Mouse (Mus musculus): ENCODE measurements around the gene Olfr199. TPM values are rescaled to one million over a fixed set of nuclear protein-coding genes. Genes with fewer than 3 reads are reported as not detected.
"Not testable (repeated sequence)": the region's sequence is repeated elsewhere in the genome, so short reads cannot be mapped to it uniquely, and the experiment has no call there.

Gene Olfr199
- not detected for total RNA-seq (2021)

DNA sequence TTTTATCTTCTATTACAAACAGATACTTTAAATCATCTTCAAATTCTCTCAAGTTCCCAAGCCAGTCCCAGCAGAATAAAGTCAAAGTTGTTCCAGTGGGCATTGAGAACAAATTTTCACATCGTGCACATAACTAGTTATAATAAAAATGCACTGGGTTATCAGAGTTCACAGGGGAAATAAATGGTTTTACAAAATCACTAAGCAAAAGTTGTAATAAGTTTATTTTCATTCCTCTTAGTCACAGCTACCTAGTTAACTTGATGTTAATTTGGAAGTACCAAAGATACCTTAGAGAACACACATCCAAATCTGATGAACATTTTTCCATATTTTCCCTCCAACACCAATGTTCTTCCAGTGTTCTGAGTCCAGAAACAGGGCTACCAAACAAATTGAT lies at the start of gene Olfr199:
Olfr199 (minus strand) TSS at position 101 of the 400 bp plus-strand sequence.
- DNase-seq; intact Hi-C loops (cut with DNase I): not testable (repeated sequence)

DNA sequence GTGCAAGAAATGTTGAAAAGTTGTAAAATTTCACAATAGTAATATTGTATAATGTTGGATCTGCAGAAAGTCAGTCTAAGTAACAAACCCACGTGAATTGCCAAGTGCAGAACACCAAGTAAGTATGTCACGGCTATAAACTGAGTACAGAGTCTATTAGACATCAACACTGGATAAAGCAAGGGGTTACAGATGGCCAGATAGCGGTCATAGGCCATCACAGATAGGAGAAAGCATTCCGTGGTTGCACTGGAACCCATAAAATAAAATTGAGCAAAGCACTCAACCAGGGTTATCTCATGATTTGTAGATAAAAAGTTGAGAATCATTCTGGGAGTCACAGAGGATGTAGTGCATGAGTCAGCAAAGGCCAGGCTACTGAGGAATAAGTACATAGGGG lies 49.5 kb upstream of the Olfr199 start:
- intact Hi-C loops (cut with DNase I); DNase-seq: not testable (repeated sequence)

DNA sequence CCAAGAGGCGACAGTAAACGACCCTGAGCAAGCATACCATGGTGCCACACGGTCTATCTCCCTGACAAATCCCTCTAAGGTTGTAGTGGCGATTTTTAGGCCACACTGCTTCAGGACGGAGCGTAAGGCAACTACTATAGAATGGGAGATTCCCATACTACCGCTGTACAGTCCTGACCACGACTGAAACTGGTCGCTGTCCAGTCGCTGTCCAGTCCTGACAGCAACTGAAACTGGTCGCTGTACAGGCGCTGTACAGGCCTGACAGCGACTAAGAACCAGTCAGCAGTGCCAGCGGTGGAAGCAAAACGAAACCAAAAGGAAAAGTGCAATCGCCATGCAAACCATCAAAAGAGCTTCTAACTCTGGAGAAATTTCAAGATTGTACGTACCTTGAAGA lies 30.1 kb upstream of the Olfr199 start:
- intact Hi-C loops (cut with DNase I), result loop anchor here (2.0 kb wide), 1 partner anchor 49 kb away; no protein-coding TSS in a partner anchor

DNA sequence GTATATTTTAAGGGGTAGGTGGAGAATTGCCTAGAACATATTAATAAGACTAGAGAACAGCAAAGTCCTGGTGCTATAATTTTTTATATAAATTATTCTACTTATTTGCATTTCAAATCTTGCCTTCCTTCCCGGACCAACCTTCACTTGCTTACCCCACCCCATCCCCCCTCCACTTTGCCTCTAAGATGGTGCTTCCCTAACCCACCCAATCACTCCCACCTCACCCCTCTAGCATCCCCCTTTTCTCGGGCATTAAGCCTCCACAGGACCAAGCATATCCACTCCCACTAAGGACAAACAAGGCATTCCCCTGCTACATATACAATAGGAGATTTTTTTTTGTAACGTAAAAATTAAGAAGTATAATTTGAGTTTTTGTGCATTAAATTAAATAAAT lies 1.7 kb downstream of the Olfr199 start:
- intact Hi-C loops (cut with DNase I); DNase-seq: not testable (repeated sequence)

More for the DNA sequence above, 30.1 kb upstream of the Olfr199 start:
- no peak for DNase-seq

DNA sequence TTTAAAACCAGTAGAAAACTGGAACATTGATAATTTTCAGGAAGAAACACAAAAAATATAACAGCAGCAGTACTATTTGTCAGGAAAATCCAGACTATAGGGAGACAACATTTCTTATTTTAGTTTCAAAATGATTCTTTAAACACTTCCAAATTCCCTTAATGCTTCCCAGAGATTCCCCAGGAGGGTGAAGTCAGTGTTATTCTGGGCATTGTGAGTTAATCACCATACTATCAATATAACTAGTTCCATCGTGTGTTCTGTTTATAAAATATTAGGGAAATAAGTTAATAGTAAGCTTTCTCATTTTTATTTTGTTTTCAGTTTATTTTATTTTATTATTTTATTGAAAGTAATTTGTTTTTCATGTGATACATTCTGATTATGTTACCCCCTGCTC lies 16.1 kb downstream of the Olfr199 start, which contains the start of gene Olfr198:
Olfr198 (minus strand) TSS at position 101 of the 400 bp plus-strand sequence.
- intact Hi-C loops (cut with DNase I); DNase-seq: not testable (repeated sequence)

DNA sequence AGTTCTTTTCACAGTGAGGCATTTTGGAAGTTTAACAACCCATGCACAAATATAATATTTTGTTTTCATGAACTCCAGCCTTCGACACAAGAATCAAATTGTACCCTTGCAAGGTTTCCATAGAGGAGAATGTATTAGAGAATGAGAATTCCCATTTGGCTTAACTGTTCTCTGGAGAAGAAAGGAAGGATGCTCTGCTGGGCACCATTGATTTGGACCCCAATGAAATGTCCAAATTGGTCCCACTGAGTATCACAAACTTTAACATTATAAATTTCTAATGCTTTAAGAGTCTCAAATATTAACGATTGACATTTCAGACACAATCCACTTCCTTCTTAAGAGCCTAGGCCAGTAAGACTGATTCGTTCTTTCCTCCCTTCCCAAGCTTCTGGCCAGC lies 49.2 kb downstream of the Olfr199 start, which contains the start of gene Olfr196:
Olfr196 (minus strand) TSS at position 101 of the 400 bp plus-strand sequence.
- intact Hi-C loops (cut with DNase I), result no loop called here
- DNase-seq, result no peak

Other genes starting within 250 kb of the Olfr199 start
- not detected for gene Olfr183, start 224.4 kb downstream of the Olfr199 start, total RNA-seq (2021)
- not detected for gene Olfr186, start 189.5 kb downstream of the Olfr199 start, total RNA-seq (2021)
- not detected for gene Olfr187, start 180.0 kb downstream of the Olfr199 start, total RNA-seq (2021)
- not detected for gene Olfr190, start 141.8 kb downstream of the Olfr199 start, total RNA-seq (2021)
- gene Olfr191, start 129.9 kb downstream of the Olfr199 start, total RNA-seq (2021), result not detected
- not detected for gene Olfr193, start 107.9 kb downstream of the Olfr199 start, total RNA-seq (2021)
- gene Olfr194, start 98.7 kb downstream of the Olfr199 start, total RNA-seq (2021), result not detected
- gene Olfr195, start 72.7 kb downstream of the Olfr199 start, total RNA-seq (2021), result not detected
- not detected for gene Olfr196, start 49.3 kb downstream of the Olfr199 start, total RNA-seq (2021)
- not detected for gene Olfr198, start 16.2 kb downstream of the Olfr199 start, total RNA-seq (2021)
- not detected for gene Olfr201, start 52.9 kb upstream of the Olfr199 start, total RNA-seq (2021)
- gene Olfr202, start 67.0 kb upstream of the Olfr199 start, total RNA-seq (2021), result not detected
- not detected for gene Olfr203, start 79.1 kb upstream of the Olfr199 start, total RNA-seq (2021)
- not detected for gene Olfr204, start 98.5 kb upstream of the Olfr199 start, total RNA-seq (2021)
- gene Olfr205, start 111.4 kb upstream of the Olfr199 start, total RNA-seq (2021), result not detected
- not detected for gene Olfr206, start 129.5 kb upstream of the Olfr199 start, total RNA-seq (2021)
- gene Olfr209, start 144.2 kb upstream of the Olfr199 start, total RNA-seq (2021), result not detected
- gene Gabrr3, start 187.6 kb upstream of the Olfr199 start, total RNA-seq (2021), result not detected

All from heart, postnatal 10 days (tissue).